Mouse (Mus musculus) adrenal gland, postnatal 25 days (tissue): Measurements from ENCODE around the gene Gabra4. TPM values are rescaled to one million over a fixed set of nuclear protein-coding genes. Genes with fewer than 3 reads are reported as not detected.
"Not testable (repeated sequence)": the region's sequence is repeated elsewhere in the genome, so short reads cannot be mapped to it uniquely, and the experiment has no call there.

Source experiments
- DNase-seq: peaks from one replicate; pipeline ENCODE4 v3.0.0; 2021; ENCODE audit warnings: mixed read lengths
- long read RNA-seq: library from polyadenylated mRNA; stranded (forward); transcript quantifications from one replicate; pipeline ENCODE4 v2.0.0, GENCODE M21; 2021
- total RNA-seq: library from RNA; stranded (reverse); gene quantifications from 2 replicates; pipeline ENCODE4 v1.2.3, GENCODE M21; 2021

The Gabra4 gene
- total RNA-seq: 0.15 and 1.5 TPM in 2 replicates
- long read RNA-seq: 0 reads

GRCm38 (mm10) chr5:71658115-71658497, at the start of gene Gabra4:
TSS of gene Gabra4 (minus strand) at chr5:71658308.
- peak; percentile 18 for DNase-seq

GRCm38 (mm10) chr5:71701273-71701614, 43.1 kb upstream of the Gabra4 start:
- DNase-seq: no peak

- DNase-seq: peak; percentile 59
Observed at GRCm38 (mm10) chr5:71700468-71701272, 42.6 kb upstream of the Gabra4 start.

GRCm38 (mm10) chr5:71699696-71700467, 41.8 kb upstream of the Gabra4 start:
- DNase-seq: peak; percentile 65

GRCm38 (mm10) chr5:71665593-71665992, 7.5 kb upstream of the Gabra4 start:
- DNase-seq: no peak

- peak; percentile 42 for DNase-seq
Observed at GRCm38 (mm10) chr5:71657482-71658114, 510 bp downstream of the Gabra4 start, which contains the start of gene Gabrb1. TSS of gene Gabrb1 (plus strand) at chr5:71658113.

GRCm38 (mm10) chr5:71656771-71657170, 1.3 kb downstream of the Gabra4 start:
- DNase-seq: no peak

- no peak for DNase-seq
Observed at GRCm38 (mm10) chr5:71654056-71654455, 4.1 kb downstream of the Gabra4 start.

- no peak for DNase-seq
Observed at GRCm38 (mm10) chr5:71648108-71648507, 10.0 kb downstream of the Gabra4 start.

- DNase-seq: no peak
Observed at GRCm38 (mm10) chr5:71639804-71640203, 18.3 kb downstream of the Gabra4 start.

- DNase-seq: no peak
Observed at GRCm38 (mm10) chr5:71627820-71628219, 30.3 kb downstream of the Gabra4 start.

- DNase-seq: no peak
Observed at GRCm38 (mm10) chr5:71616734-71617133, 41.4 kb downstream of the Gabra4 start.

GRCm38 (mm10) chr5:71614311-71614710, 43.8 kb downstream of the Gabra4 start:
- no peak for DNase-seq

GRCm38 (mm10) chr5:71608735-71609134, 49.4 kb downstream of the Gabra4 start:
- DNase-seq: no peak

- DNase-seq: no peak
Observed at GRCm38 (mm10) chr5:71606907-71607306, 51.2 kb downstream of the Gabra4 start.

GRCm38 (mm10) chr5:71604128-71604690, 53.9 kb downstream of the Gabra4 start:
- no peak for DNase-seq

- no peak for DNase-seq
Observed at GRCm38 (mm10) chr5:71595321-71595720, 62.8 kb downstream of the Gabra4 start.

GRCm38 (mm10) chr5:71593745-71594255, 64.3 kb downstream of the Gabra4 start:
- no peak for DNase-seq

GRCm38 (mm10) chr5:71571646-71572237, 86.4 kb downstream of the Gabra4 start:
- no peak for DNase-seq

- DNase-seq: no peak
Observed at GRCm38 (mm10) chr5:71548079-71548478, 110.0 kb downstream of the Gabra4 start, which contains the start of gene Cox7b2. TSS of gene Cox7b2 (minus strand) at chr5:71548205.

GRCm38 (mm10) chr5:71545554-71545953, 112.6 kb downstream of the Gabra4 start:
- DNase-seq: no peak

- not testable (repeated sequence) for DNase-seq
Observed at GRCm38 (mm10) chr5:71525486-71525885, 132.6 kb downstream of the Gabra4 start.
